Mouse (Mus musculus) liver, embryonic 14.5 days (tissue): ENCODE measurements at regions not wholly inside any gene's neighbourhood (a gene's known extent, or its start where the extent isn't known, plus 50 kb on each side); places are given as distances from the start of the nearest gene placed in this dataset.

Experiments used
- CTCF ChIP-seq: IDR thresholded peaks from 2 replicates; pipeline ENCODE4 v1.5.1; 2016; ENCODE audit warnings: antibody characterized with exemption, low read depth, control low read depth
- EP300 ChIP-seq: IDR thresholded peaks from 2 replicates; pipeline ENCODE4 v1.6.1; 2016; ENCODE audit warnings: antibody characterized with exemption, low read depth

DNA sequence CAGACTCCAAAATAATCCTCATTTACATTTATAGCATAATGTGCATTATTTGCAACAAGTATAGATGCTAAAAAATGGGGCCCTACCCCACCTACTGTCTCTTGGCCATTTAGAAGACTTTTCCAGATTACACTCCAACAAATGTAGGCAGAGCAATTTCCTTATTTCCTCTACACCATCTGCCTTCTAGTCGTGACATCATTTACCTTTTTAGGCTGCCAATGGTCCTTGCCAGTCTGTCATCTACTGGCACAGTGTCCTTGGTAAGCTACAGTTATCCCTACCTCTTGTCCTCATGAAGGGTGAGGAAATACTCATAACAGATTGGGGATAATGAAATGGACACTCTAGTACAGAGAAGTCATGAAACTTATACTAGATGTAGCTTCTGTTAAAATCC, 491.8 kb upstream of the Pappa start:
- no peak for TF ChIP-seq CTCF
- TF ChIP-seq EP300, result no peak
